In the genomic region with DNA sequence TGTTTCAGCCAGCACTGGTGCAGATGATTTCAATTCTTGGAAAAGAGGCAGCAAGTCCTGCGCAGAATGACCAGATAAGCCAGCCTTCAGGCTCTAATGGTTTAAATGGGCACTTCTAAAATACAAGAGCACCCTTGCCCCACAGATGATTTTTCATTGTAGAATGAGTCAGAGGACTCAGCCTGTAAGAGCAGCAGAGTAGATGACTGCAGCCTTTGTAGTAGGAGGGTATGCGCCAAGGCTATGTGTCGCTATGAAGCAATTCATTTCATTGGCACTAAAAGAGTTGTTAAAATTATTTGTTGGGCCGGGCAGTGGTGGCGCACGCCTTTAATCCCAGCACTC, we compare ENCODE assay signal across 7 mouse cellular contexts. TPM values are rescaled to one million over a fixed set of nuclear protein-coding genes. Genes with fewer than 3 reads are reported as not detected.
DNase-seq lines count a peak whose midpoint lies in the region; ATAC-seq and TF ChIP-seq lines count a peak whose summit lies in the region.

No protein-coding gene starts in this region.

- 69% methylated on average over 6 of the region's 6 CpGs for WGBS in thymus, adult 2 months
- WGBS in forebrain, embryonic 10.5 days = 60% methylated on average over 6 of the region's 6 CpGs
- 50% methylated on average over 6 of the region's 6 CpGs for WGBS in liver, embryonic 11.5 days

- peak overlapping the region; percentile 85 for H3K9ac ChIP-seq in liver, embryonic 11.5 days (ENCODE audit: low read depth, low read length)

- H3K36me3 ChIP-seq in thymus, adult 2 months (ENCODE audit: control insufficient read depth, insufficient read depth, low read length) = no peaks in the 10 kb centered on the region
- H3K36me3 ChIP-seq in forebrain, embryonic 10.5 days (replicated peaks) = no peaks in the 10 kb centered on the region
- no peaks in the 10 kb centered on the region for H3K36me3 ChIP-seq in liver, embryonic 11.5 days (ENCODE audit: control insufficient read depth, insufficient read depth, low read length)

- TF ChIP-seq CTCF in thymus, adult 2 months (IDR thresholded peaks at IDR 0.05; ENCODE audit: borderline replicate concordance, control insufficient read depth, extremely low read depth, insufficient read depth, low read length, poor library complexity) = no peak

- no peaks in the 10 kb centered on the region for H3K27me3 ChIP-seq in thymus, adult 2 months (ENCODE audit: control insufficient read depth, insufficient read depth, low read length)
- no peaks in the 10 kb centered on the region for H3K27me3 ChIP-seq in forebrain, embryonic 10.5 days (ENCODE audit: poor library complexity, severe bottlenecking)
- no peaks in the 10 kb centered on the region for H3K27me3 ChIP-seq in liver, embryonic 11.5 days (replicated peaks; ENCODE audit: control insufficient read depth, insufficient read depth, low read length)

- ATAC-seq in liver, embryonic 11.5 days (replicated peaks; ENCODE audit: low FRiP score) = no peak
- ATAC-seq in monocyte, adult 5-6 weeks (replicated peaks; ENCODE audit: insufficient number of reproducible peaks, low FRiP score, low TSS enrichment, poor library complexity, severe bottlenecking) = no peak

- no peaks in the 10 kb centered on the region for H3K9me3 ChIP-seq in forebrain, embryonic 10.5 days
- no peaks in the 10 kb centered on the region for H3K9me3 ChIP-seq in liver, embryonic 11.5 days (ENCODE audit: control insufficient read depth, low read length)

- H3K4me3 ChIP-seq in thymus, adult 2 months (ENCODE audit: control insufficient read depth, insufficient read depth, low read length) = peak overlapping the region; percentile 83
- peak overlapping the region; percentile 65 for H3K4me3 ChIP-seq in forebrain, embryonic 10.5 days
- H3K4me3 ChIP-seq in liver, embryonic 11.5 days (ENCODE audit: low read depth, low read length) = peak overlapping the region; percentile 77

- H3K4me1 ChIP-seq in thymus, adult 2 months (replicated peaks; ENCODE audit: control insufficient read depth, insufficient read depth, low read length) = peaks cover 10% of the 10 kb centered on the region
- H3K4me1 ChIP-seq in forebrain, embryonic 10.5 days = peaks cover 17% of the 10 kb centered on the region
- H3K4me1 ChIP-seq in liver, embryonic 11.5 days (replicated peaks; ENCODE audit: control insufficient read depth, insufficient read depth, low read length) = peaks cover 8% of the 10 kb centered on the region

- H3K27ac ChIP-seq in thymus, adult 2 months (ENCODE audit: control insufficient read depth, insufficient read depth, low read length) = peak overlapping the region; percentile 18
- H3K27ac ChIP-seq in forebrain, embryonic 10.5 days = peak overlapping the region; percentile 89
- peak overlapping the region; percentile 89 for H3K27ac ChIP-seq in liver, embryonic 11.5 days (ENCODE audit: low read depth, low read length)

- TF ChIP-seq POLR2A in thymus, adult 2 months (IDR thresholded peaks at IDR 0.05; ENCODE audit: control insufficient read depth, extremely low read depth, insufficient read depth, low read length, poor library complexity) = no peak

- no peak for DNase-seq in thymus, adult 2 months
- DNase-seq in thymus, adult 18-20 months = no peak
- no peak for DNase-seq in forebrain, embryonic 10.5 days (ENCODE audit: extremely low spot score, low spot score)
- DNase-seq in liver, embryonic 11.5 days (ENCODE audit: low spot score) = no peak
- no peak for DNase-seq in adrenal gland, adult 8-10 months
- DNase-seq in layer of hippocampus, postnatal 14 days (ENCODE audit: low spot score in 2 of 2) = no peak

- H3K4me2 ChIP-seq in liver, embryonic 11.5 days = peak overlapping the region; percentile 93

RNA-seq across cellular contexts. Expression of gene Caprin2, which starts 0.4 kb away (rescaled TPM):
- polyA plus RNA-seq in thymus, adult 2 months (2012; rRNA removed) = 6.3 and 9.5 TPM in 2 replicates
- 18.9 and 21.3 TPM in 2 replicates for polyA plus RNA-seq in forebrain, embryonic 10.5 days (2016; fragmentation: Nextera tagmentation; extraction: Ambion mirVana)
- polyA plus RNA-seq in liver, embryonic 11.5 days (2014; fragmentation: Nextera tagmentation; extraction: Ambion mirVana) = 7.9 and 10.3 TPM in 2 replicates
- 10 to 100 TPM; 14.3 to 23.6 (median 16.8) TPM for total RNA-seq in adrenal gland, adult 8-10 months (2022)
- 5.4 to 9.9 TPM (median 6.1 TPM) in 3 replicates for total RNA-seq in monocyte, adult 5-6 weeks (2017)
- total RNA-seq in layer of hippocampus, postnatal 14 days (2021) = 10 to 100 TPM in 1 of 2 experiments, 1 to 10 TPM in 1; 7.7 to 11.2 TPM

RNA-seq across cellular contexts. Expression of gene Sinhcaf, which starts 49.8 kb away (rescaled TPM):
- polyA plus RNA-seq in thymus, adult 2 months (2012; rRNA removed) = 7.8 and 8.9 TPM in 2 replicates
- 333 and 368 TPM in 2 replicates for polyA plus RNA-seq in forebrain, embryonic 10.5 days (2016; fragmentation: Nextera tagmentation; extraction: Ambion mirVana)
- 102 and 104 TPM in 2 replicates for polyA plus RNA-seq in liver, embryonic 11.5 days (2014; fragmentation: Nextera tagmentation; extraction: Ambion mirVana)
- 10 to 100 TPM; 15.5 to 50.0 (median 31.4) TPM for total RNA-seq in adrenal gland, adult 8-10 months (2022)
- 34.2 to 42.2 TPM (median 38.3 TPM) in 3 replicates for total RNA-seq in monocyte, adult 5-6 weeks (2017)
- 1 to 10 TPM; 5.9 to 9.6 TPM for total RNA-seq in layer of hippocampus, postnatal 14 days (2021)

Comparison
In these comparisons a context has a peak if more than half of its experiments do, and no peak if none do; other contexts are left out.
1. H3K27ac ChIP-seq: peak in every context shown above with its lines; median percentile 89 in forebrain, embryonic 10.5 days; 89 in liver, embryonic 11.5 days; 18 in thymus, adult 2 months.